Mouse (Mus musculus) cerebellum, adult 2 months (tissue): ENCODE data around the gene Bcas3. TPM values are rescaled to one million over a fixed set of nuclear protein-coding genes. Genes with fewer than 3 reads are reported as not detected.
A peak's percentile ranks its signal among the peaks of the same experiment; 100 is the strongest.

Experiments used
- DNase-seq, 2 experiments: peaks; one replicate each; pipeline ENCODE4 v3.0.0; 2021
- H3K27ac ChIP-seq: fragments of 200-500 bp; 2 replicates; pipeline ENCODE4 v1.5.1; 2012; ENCODE audit warnings: low read length, control low read depth, inconsistent platforms; ENCODE audit not compliant: insufficient read depth
- H3K27me3 ChIP-seq: fragments of 200-500 bp; 2 replicates; pipeline ENCODE4 v1.6.1; 2012; ENCODE audit warnings: inconsistent platforms, mild to moderate bottlenecking, low read length, moderate library complexity; ENCODE audit not compliant: control insufficient read depth, insufficient read depth
- H3K4me1 ChIP-seq: fragments of 200-500 bp; 2 replicates; pipeline ENCODE4 v1.6.1; 2011; ENCODE audit warnings: low read length; ENCODE audit not compliant: control insufficient read depth, insufficient read depth
- H3K4me3 ChIP-seq: fragments of 200-500 bp; replicated peaks from 2 replicates; pipeline ENCODE3; 2011; ENCODE audit warnings: mild to moderate bottlenecking, low read depth, low read length, control low read depth; ENCODE audit not compliant: insufficient read depth
- CTCF ChIP-seq: fragments of 200-500 bp; IDR thresholded peaks from 2 replicates; pipeline ENCODE4 v1.5.1; 2011; ENCODE audit warnings: low read depth, mild to moderate bottlenecking, control low read depth, low read length, moderate library complexity, borderline replicate concordance; ENCODE audit not compliant: insufficient read depth
- POLR2A ChIP-seq: fragments of 200-500 bp; IDR thresholded peaks from 2 replicates; pipeline ENCODE4 v1.6.1; 2011; ENCODE audit warnings: low read length, control low read depth, borderline replicate concordance; ENCODE audit not compliant: insufficient read depth
- WGBS: fragments of 180-500 bp; shearing (Covaris S2); methylation state at CpG from one replicate; pipeline ENCODE4 v1.1.7; 2018; 5-methylcytosine and 5-hydroxymethylcytosine counted together
- polyA plus RNA-seq: library from polyadenylated mRNA; depleted of rRNA; stranded (reverse); fragments of >200 nt; gene quantifications from 2 replicates; pipeline ENCODE4 v1.2.3, GENCODE M21; 2012

Gene Bcas3
- polyA plus RNA-seq, 1 experiment = 44.4 TPM

GRCm38 (mm10) chr11:85721986-85722385 is 369.0 kb downstream of the Bcas3 start:
- DNase-seq = no peak
- WGBS = 97% methylated on average over 4 of the region's 4 CpGs

DNA sequence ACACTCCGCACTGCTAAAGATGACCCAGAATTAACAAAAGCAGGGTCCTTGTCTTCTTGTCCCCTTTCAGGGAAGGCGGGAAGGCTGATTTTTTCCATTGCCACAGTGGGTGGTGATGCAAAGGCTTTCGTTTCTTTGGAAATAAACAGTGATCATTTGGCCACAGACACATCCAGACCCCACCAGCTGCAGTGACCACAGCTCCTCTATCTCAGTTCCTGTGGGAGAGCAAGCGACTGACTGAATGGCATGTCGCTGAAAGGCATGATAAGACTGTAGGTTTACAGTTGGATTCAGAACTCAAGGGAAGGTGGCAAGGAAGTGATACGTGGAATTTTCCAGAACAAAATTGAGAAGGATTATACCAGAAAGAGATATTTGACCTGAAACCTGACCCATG is 371.2 kb downstream of the Bcas3 start:
- H3K27ac ChIP-seq = no peak overlapping the region
- no peaks in the 10 kb centered on the region for H3K27me3 ChIP-seq
- no peaks in the 10 kb centered on the region for H3K4me1 ChIP-seq
- 79% methylated on average over 6 of the region's 6 CpGs for WGBS
- DNase-seq = no peak
- TF ChIP-seq CTCF = no peak
- no peak for TF ChIP-seq POLR2A
- H3K4me3 ChIP-seq = no peak overlapping the region

More at GRCm38 (mm10) chr11:85721986-85722385, 369.0 kb downstream of the Bcas3 start:
- Histone ChIP-seq H3K4me1 (no peaks in the 10 kb centered on the region), H3K27me3 (no peaks in the 10 kb centered on the region), H3K27ac (no peak overlapping the region), H3K4me3 (no peak overlapping the region)
- TF ChIP-seq POLR2A (no peak), CTCF (no peak)

GRCm38 (mm10) chr11:85729725-85730124 is 376.8 kb downstream of the Bcas3 start:
- H3K27ac ChIP-seq = no peak overlapping the region
- no peaks in the 10 kb centered on the region for H3K27me3 ChIP-seq

DNA sequence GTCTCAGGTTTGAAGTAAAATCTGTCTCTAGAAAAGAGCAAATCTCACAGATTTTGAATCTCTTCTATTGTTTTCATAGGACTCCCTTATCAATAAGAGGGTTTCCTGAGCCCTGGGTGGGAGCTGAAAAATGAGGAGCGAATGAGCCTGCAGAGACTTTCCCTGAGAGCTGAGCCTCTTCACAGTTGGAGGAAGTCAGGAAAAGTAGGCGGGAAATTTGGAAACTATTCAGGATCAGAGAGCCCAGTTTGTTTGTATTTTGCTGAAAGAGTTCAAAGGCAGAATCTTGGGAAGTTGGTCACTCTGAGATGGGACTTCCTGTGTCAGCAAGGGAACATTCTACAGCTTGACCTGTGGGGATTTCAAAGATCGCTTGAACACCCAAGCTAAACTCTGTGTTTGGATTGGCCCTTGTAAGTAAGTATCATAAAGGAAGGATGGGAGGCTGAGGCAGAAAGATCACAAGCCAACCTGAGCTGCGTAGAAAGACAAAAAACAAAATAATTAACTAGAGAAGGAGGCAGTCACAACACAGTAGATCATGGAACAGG is 379.6 kb downstream of the Bcas3 start:
- 87% methylated on average over 4 of the region's 4 CpGs for WGBS
- H3K4me1 ChIP-seq = peaks cover 9% of the 10 kb centered on the region
- H3K27ac ChIP-seq = no peak overlapping the region
- no peaks in the 10 kb centered on the region for H3K27me3 ChIP-seq
- no peak for TF ChIP-seq POLR2A
- no peak for TF ChIP-seq CTCF
- no peak for DNase-seq
- H3K4me3 ChIP-seq = no peak overlapping the region

More at GRCm38 (mm10) chr11:85729725-85730124, 376.8 kb downstream of the Bcas3 start:
- peak in 1 of 2 experiments; percentile 4 for DNase-seq
- Histone ChIP-seq H3K4me1 (peaks cover 9% of the 10 kb centered on the region), H3K4me3 (no peak overlapping the region)
- WGBS = 38% methylated on average over 2 of the region's 2 CpGs
- TF ChIP-seq POLR2A = no peak
- no peak for TF ChIP-seq CTCF

DNA sequence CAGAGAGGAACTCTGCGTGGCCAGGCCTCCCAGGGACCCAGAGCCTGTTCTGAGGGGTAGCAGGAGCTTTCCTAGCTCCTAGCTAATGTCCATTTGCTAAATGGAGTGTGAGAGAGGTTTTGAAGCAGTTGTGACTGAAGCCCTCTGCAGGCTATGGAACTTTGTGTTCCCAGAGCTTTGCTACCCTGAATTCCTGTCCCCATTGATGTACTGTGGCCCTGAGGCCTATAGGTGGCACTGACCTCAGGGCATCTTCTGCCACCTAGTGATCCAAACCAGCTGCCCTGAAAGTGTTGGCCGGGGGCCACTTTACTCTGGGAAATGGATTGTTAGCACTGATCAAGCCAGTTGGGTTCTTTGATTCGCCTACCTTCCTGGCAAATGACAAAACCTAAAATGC is 380.6 kb downstream of the Bcas3 start:
- TF ChIP-seq POLR2A (no peak), CTCF (peak; percentile 21; the same call in 1 of the 2 replicates)
- no peak overlapping the region for H3K27ac ChIP-seq
- DNase-seq = peak in 1 of 2 experiments; percentile 9

GRCm38 (mm10) chr11:85734317-85735211 is 381.6 kb downstream of the Bcas3 start:
- Histone ChIP-seq H3K4me1 (peaks cover 9% of the 10 kb centered on the region), H3K4me3 (no peak overlapping the region), H3K27ac (no peak overlapping the region), H3K27me3 (no peaks in the 10 kb centered on the region)
- DNase-seq = no peak
- TF ChIP-seq POLR2A = no peak
- no peak for TF ChIP-seq CTCF
- WGBS = 94% methylated on average over 7 of the region's 7 CpGs

More for the DNA sequence above, 380.6 kb downstream of the Bcas3 start:
- no peak overlapping the region for H3K4me3 ChIP-seq
- peaks cover 9% of the 10 kb centered on the region for H3K4me1 ChIP-seq
- 52% methylated on average over 3 of the region's 3 CpGs for WGBS
- H3K27me3 ChIP-seq = no peaks in the 10 kb centered on the region

GRCm38 (mm10) chr11:85737227-85737626 is 384.3 kb downstream of the Bcas3 start:
- TF ChIP-seq POLR2A (no peak), CTCF (no peak)
- no peak for DNase-seq
- WGBS = 79% methylated on average over 9 of the region's 9 CpGs
- Histone ChIP-seq H3K4me1 (peaks cover 9% of the 10 kb centered on the region), H3K4me3 (no peak overlapping the region), H3K27ac (no peak overlapping the region), H3K27me3 (no peaks in the 10 kb centered on the region)
